In the genomic region with DNA sequence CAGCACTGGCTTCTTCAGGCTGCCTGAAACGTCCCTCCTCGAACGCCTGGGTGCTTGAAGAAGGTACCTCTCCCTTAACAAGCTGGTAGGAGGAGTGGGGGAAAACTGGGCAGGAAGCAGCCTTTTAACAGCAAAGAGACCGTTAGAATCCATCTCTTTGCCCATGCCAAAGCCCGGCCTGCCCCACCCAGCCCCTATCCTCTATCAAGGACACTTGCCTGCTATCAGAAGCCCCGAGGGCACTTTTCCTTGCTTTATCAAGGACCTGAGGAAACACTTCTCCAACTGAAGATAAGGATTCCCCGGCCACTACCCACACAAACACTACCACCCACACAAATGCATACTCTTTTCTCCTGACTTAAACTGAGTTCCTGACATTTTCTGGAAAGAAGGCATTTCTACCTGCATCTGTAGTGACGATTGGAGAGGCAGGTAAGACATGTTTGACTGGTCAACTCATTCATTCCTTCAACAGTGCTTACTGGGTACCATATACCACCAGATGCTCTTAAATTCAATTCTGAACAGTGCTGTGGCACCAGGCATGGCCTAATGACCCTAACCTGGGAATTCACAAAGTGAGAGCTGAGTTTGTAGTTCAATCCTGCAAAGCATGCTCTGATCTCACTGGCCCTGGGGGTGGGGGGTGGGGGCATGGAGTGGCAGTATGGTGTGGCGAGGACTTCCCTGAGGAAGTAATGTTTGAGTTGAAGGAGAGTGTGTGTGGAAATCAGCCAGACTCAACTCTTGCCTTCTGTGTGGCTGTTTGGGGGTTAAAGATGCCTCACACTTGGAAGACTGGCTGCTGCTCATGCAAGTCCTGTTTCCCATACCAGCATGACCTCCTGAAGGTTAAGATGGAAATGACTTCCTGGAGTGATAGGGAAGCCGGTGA, we compare ENCODE assay signal across 8 mouse cellular contexts. TPM values are rescaled to one million over a fixed set of nuclear protein-coding genes. Genes with fewer than 3 reads are reported as not detected.
DNase-seq lines count a peak whose midpoint lies in the region; ATAC-seq lines count a peak whose summit lies in the region.

A gene (plus strand): TSS at position 338 of the 898 bp plus-strand sequence.

- H3K9me3 ChIP-seq in midbrain, embryonic 12.5 days, result no peaks in the 10 kb centered on the region

- ATAC-seq in granulocyte monocyte progenitor cell, adult 5-6 weeks (replicated peaks; ENCODE audit: poor library complexity, severe bottlenecking), result peak; percentile 80
- no peak for ATAC-seq in midbrain, embryonic 12.5 days (ENCODE audit: low FRiP score, low read depth)

- H3K4me1 ChIP-seq in midbrain, embryonic 12.5 days, result no peaks in the 10 kb centered on the region

- H3K27ac ChIP-seq in midbrain, embryonic 12.5 days (replicated peaks), result no peak within 1 kb of the TSS

- H3K27me3 ChIP-seq in midbrain, embryonic 12.5 days, result no peaks in the 10 kb centered on the region

- H3K36me3 ChIP-seq in midbrain, embryonic 12.5 days, result no peaks in the 10 kb centered on the region

- 79% methylated on average over 10 of the region's 10 CpGs for WGBS in midbrain, embryonic 12.5 days

- H3K4me3 ChIP-seq in midbrain, embryonic 12.5 days, result no peak within 1 kb of the TSS

- no peak within 1 kb of the TSS for H3K9ac ChIP-seq in midbrain, embryonic 12.5 days (replicated peaks)

- DNase-seq in adrenal gland, adult 18-20 months (ENCODE audit: low spot score in 2 of 2), result no peak
- no peak for DNase-seq in adrenal gland, adult (ENCODE audit: inconsistent age in 2 of 2, low spot score in 1 of 2)
- DNase-seq in adrenal gland, postnatal 14 days, result no peak
- DNase-seq in layer of hippocampus, postnatal 25 days (ENCODE audit: extremely low spot score in 1 of 2, low spot score in 1 of 2), result no peak
- no peak for DNase-seq in ovary, postnatal 10 days (ENCODE audit: low spot score)
- no peak for DNase-seq in right cerebral cortex, postnatal 10 days (ENCODE audit: low spot score in 2 of 2)

- H3K4me2 ChIP-seq in midbrain, embryonic 12.5 days (replicated peaks), result no peak within 1 kb of the TSS

RNA-seq across cellular contexts. Expression of the gene that starts here (rescaled TPM):
- 10 to 100 TPM; 22.7 to 29.7 TPM for total RNA-seq in adrenal gland, adult 18-20 months (2021)
- total RNA-seq in adrenal gland, postnatal 14 days (2021), result 28.5 and 30.2 TPM in 2 replicates
- total RNA-seq in granulocyte monocyte progenitor cell, adult 5-6 weeks (2014; fragmentation: Nextera tagmentation), result 334 and 343 TPM in 2 replicates
- total RNA-seq in granulocyte monocyte progenitor cell, adult 5-6 weeks (2017), result 231 and 233 TPM in 2 replicates
- 10 to 100 TPM; 19.2 to 21.5 TPM for total RNA-seq in layer of hippocampus, postnatal 25 days (2021)
- 28.5 and 29.8 TPM in 2 replicates for polyA plus RNA-seq in midbrain, embryonic 12.5 days (2016; fragmentation: Nextera tagmentation; extraction: Ambion mirVana)
